ENCODE assay signal across 18 mouse cellular contexts in genomic region chr7:125430170-125430842, GRCm38 (mm10). TPM values are rescaled to one million over a fixed set of nuclear protein-coding genes. Genes with fewer than 3 reads are reported as not detected.
DNase-seq lines count a peak whose midpoint lies in the region; ATAC-seq and TF ChIP-seq lines count a peak whose summit lies in the region.
"Had no signal": no experiment of that assay in that cellular context is flagged by ENCODE, and none has a peak within 500 bp of the region (broad histone marks: within the 10 kb centered on the region; RNA-seq: fewer than 3 reads in every experiment).

No protein-coding gene starts in this region.

- H3K27me3 ChIP-seq in hindbrain, postnatal 0 days (ENCODE audit: insufficient read depth, low read length), result no peaks in the 10 kb centered on the region
- H3K27me3 ChIP-seq in hindbrain, embryonic 14.5 days (ENCODE audit: control insufficient read depth, insufficient read depth, low read length), result no peaks in the 10 kb centered on the region
- H3K27me3 ChIP-seq in lung, embryonic 16.5 days (ENCODE audit: control insufficient read depth, insufficient read depth, low read depth, low read length), result no peaks in the 10 kb centered on the region
- no peaks in the 10 kb centered on the region for H3K27me3 ChIP-seq in embryonic facial prominence, embryonic 10.5 days (replicated peaks; ENCODE audit: low read depth, poor library complexity, severe bottlenecking)
- H3K27me3 ChIP-seq in liver, embryonic 16.5 days (ENCODE audit: control insufficient read depth, insufficient read depth, low read depth, low read length), result no peaks in the 10 kb centered on the region
- H3K27me3 ChIP-seq: forebrain, embryonic 12.5 days; heart, embryonic 12.5 days had no signal

- no peak overlapping the region for H3K27ac ChIP-seq in hindbrain, postnatal 0 days
- H3K27ac ChIP-seq in hindbrain, embryonic 14.5 days, result no peak overlapping the region
- H3K27ac ChIP-seq in lung, embryonic 16.5 days (ENCODE audit: low read length), result peak overlapping the region; percentile 43
- H3K27ac ChIP-seq in embryonic facial prominence, embryonic 10.5 days (replicated peaks), result 0 out of 2 replicates have a peak overlapping the region, but pooled peaks have one; percentile 35
- peak overlapping the region; percentile 74; the same call in 1 of the 2 replicates for H3K27ac ChIP-seq in liver, embryonic 16.5 days (ENCODE audit: low read length)
- H3K27ac ChIP-seq: forebrain, embryonic 12.5 days; left cerebral cortex, adult 2 months had no signal

- no peak for TF ChIP-seq CTCF in hindbrain, postnatal 0 days (IDR thresholded peaks at IDR 0.05; ENCODE audit: low read depth)

- peak; percentile 17 for DNase-seq in hindbrain, postnatal 0 days (ENCODE audit: low spot score)
- no peak for DNase-seq in hindbrain, embryonic 14.5 days (ENCODE audit: low spot score)
- no peak for DNase-seq in lung, adult 18-20 months
- DNase-seq in embryonic facial prominence, embryonic 10.5 days (ENCODE audit: low spot score), result no peak
- DNase-seq in ovary, postnatal 10 days (ENCODE audit: low spot score), result no peak
- DNase-seq: adrenal gland, postnatal 36 days; cerebellum, adult 18-20 months; kidney, adult 9 months; kidney, postnatal 36 days; layer of hippocampus, adult 9-11 months; thymus, adult 2 months had no signal

- ATAC-seq in hindbrain, postnatal 0 days, result no peak
- no peak for ATAC-seq in hindbrain, embryonic 14.5 days (ENCODE audit: low FRiP score)
- peak; percentile 30 for ATAC-seq in lung, embryonic 16.5 days (ENCODE audit: low read depth)
- ATAC-seq in liver, embryonic 16.5 days (ENCODE audit: low read depth), result no peak

- no peaks in the 10 kb centered on the region for H3K36me3 ChIP-seq in hindbrain, postnatal 0 days (ENCODE audit: insufficient read depth, low read length)
- no peaks in the 10 kb centered on the region for H3K36me3 ChIP-seq in hindbrain, embryonic 14.5 days (replicated peaks; ENCODE audit: control insufficient read depth, insufficient read depth)
- H3K36me3 ChIP-seq in lung, embryonic 16.5 days (ENCODE audit: control insufficient read depth, insufficient read depth, low read length), result no peaks in the 10 kb centered on the region
- H3K36me3 ChIP-seq in embryonic facial prominence, embryonic 10.5 days (replicated peaks), result no peaks in the 10 kb centered on the region
- no peaks in the 10 kb centered on the region for H3K36me3 ChIP-seq in liver, embryonic 16.5 days (ENCODE audit: control insufficient read depth, insufficient read depth)
- H3K36me3 ChIP-seq: forebrain, embryonic 12.5 days; heart, embryonic 12.5 days had no signal

- 58% methylated on average over 7 of the region's 7 CpGs for WGBS in hindbrain, postnatal 0 days
- WGBS in hindbrain, embryonic 14.5 days, result 57% methylated on average over 7 of the region's 7 CpGs
- WGBS in lung, embryonic 16.5 days, result 44% methylated on average over 7 of the region's 7 CpGs
- WGBS in embryonic facial prominence, embryonic 10.5 days, result 76% methylated on average over 7 of the region's 7 CpGs
- 68% methylated on average over 7 of the region's 7 CpGs for WGBS in liver, embryonic 16.5 days (ENCODE audit: insufficient replicate concordance)

- H3K4me1 ChIP-seq in hindbrain, postnatal 0 days (ENCODE audit: insufficient read depth, low read length), result no peaks in the 10 kb centered on the region
- no peaks in the 10 kb centered on the region for H3K4me1 ChIP-seq in hindbrain, embryonic 14.5 days (replicated peaks; ENCODE audit: control insufficient read depth, insufficient read depth, low read length)
- peaks cover 10% of the 10 kb centered on the region for H3K4me1 ChIP-seq in lung, embryonic 16.5 days (replicated peaks; ENCODE audit: control insufficient read depth, insufficient read depth, low read length)
- peaks cover 7% of the 10 kb centered on the region; the same call in 1 of the 2 replicates for H3K4me1 ChIP-seq in embryonic facial prominence, embryonic 10.5 days
- H3K4me1 ChIP-seq in liver, embryonic 16.5 days (ENCODE audit: control insufficient read depth, low read depth, low read length), result peaks cover 30% of the 10 kb centered on the region
- H3K4me1 ChIP-seq: forebrain, embryonic 12.5 days had no signal

- no peak overlapping the region for H3K9ac ChIP-seq in hindbrain, postnatal 0 days (replicated peaks; ENCODE audit: low read length)
- H3K9ac ChIP-seq in hindbrain, embryonic 14.5 days, result no peak overlapping the region
- H3K9ac ChIP-seq in lung, embryonic 16.5 days (ENCODE audit: low read length), result no peak overlapping the region
- no peak overlapping the region for H3K9ac ChIP-seq in liver, embryonic 16.5 days (ENCODE audit: low read depth, low read length)
- H3K9ac ChIP-seq: forebrain, embryonic 12.5 days; heart, embryonic 12.5 days had no signal

- no peaks in the 10 kb centered on the region for H3K9me3 ChIP-seq in hindbrain, postnatal 0 days (ENCODE audit: low read length)
- H3K9me3 ChIP-seq in hindbrain, embryonic 14.5 days (ENCODE audit: control insufficient read depth, low read length), result 0 out of 2 replicates have a peak, but pooled peaks cover 6% of the 10 kb centered on the region
- H3K9me3 ChIP-seq in lung, embryonic 16.5 days (ENCODE audit: control insufficient read depth, low read length), result 0 out of 2 replicates have a peak, but pooled peaks cover 6% of the 10 kb centered on the region
- H3K9me3 ChIP-seq in embryonic facial prominence, embryonic 10.5 days, result no peaks in the 10 kb centered on the region
- H3K9me3 ChIP-seq in liver, embryonic 16.5 days (replicated peaks; ENCODE audit: control insufficient read depth, low read length), result no peaks in the 10 kb centered on the region
- H3K9me3 ChIP-seq: forebrain, embryonic 12.5 days had no signal

- no peak overlapping the region for H3K4me3 ChIP-seq in hindbrain, postnatal 0 days (ENCODE audit: low read length)
- no peak overlapping the region for H3K4me3 ChIP-seq in hindbrain, embryonic 14.5 days (replicated peaks; ENCODE audit: low read length)
- H3K4me3 ChIP-seq in lung, embryonic 16.5 days (ENCODE audit: low read length), result no peak overlapping the region
- H3K4me3 ChIP-seq in embryonic facial prominence, embryonic 10.5 days, result no peak overlapping the region
- H3K4me3 ChIP-seq in liver, embryonic 16.5 days (ENCODE audit: low read depth, low read length), result no peak overlapping the region
- H3K4me3 ChIP-seq: forebrain, embryonic 12.5 days; heart, embryonic 12.5 days; left cerebral cortex, adult 2 months; myocyte had no signal

- no peak overlapping the region for H3K4me2 ChIP-seq in hindbrain, postnatal 0 days (ENCODE audit: low read depth, low read length)
- H3K4me2 ChIP-seq in hindbrain, embryonic 14.5 days (replicated peaks), result no peak overlapping the region
- no peak overlapping the region for H3K4me2 ChIP-seq in lung, embryonic 16.5 days (ENCODE audit: low read depth, low read length)
- no peak overlapping the region for H3K4me2 ChIP-seq in liver, embryonic 16.5 days (ENCODE audit: low read depth, low read length)
- H3K4me2 ChIP-seq: forebrain, embryonic 12.5 days; heart, embryonic 12.5 days; midbrain, embryonic 11.5 days had no signal

RNA-seq across cellular contexts. Expression of gene Kdm8, which starts 14.2 kb away (rescaled TPM):
- 7.2 and 7.5 TPM in 2 replicates for total RNA-seq in hindbrain, postnatal 0 days (2014; rRNA removed)
- polyA plus RNA-seq in hindbrain, postnatal 0 days (2015; fragmentation: Nextera tagmentation; extraction: Ambion mirVana), result 4.1 and 5.0 TPM in 2 replicates
- 4.1 and 5.2 TPM in 2 replicates for polyA plus RNA-seq in hindbrain, embryonic 14.5 days (2014; fragmentation: Nextera tagmentation; extraction: Ambion mirVana)
- 12.4 and 13.1 TPM in 2 replicates for polyA plus RNA-seq in lung, embryonic 16.5 days (2015; fragmentation: Nextera tagmentation; extraction: Ambion mirVana)
- 16.4 and 16.5 TPM in 2 replicates for polyA plus RNA-seq in embryonic facial prominence, embryonic 10.5 days (2016; fragmentation: Nextera tagmentation; extraction: Ambion mirVana)
- 5.6 and 5.8 TPM in 2 replicates for polyA plus RNA-seq in liver, embryonic 16.5 days (2015; fragmentation: Nextera tagmentation; extraction: Ambion mirVana)

Comparison
In these comparisons a context has a peak if more than half of its experiments do, and no peak if none do; other contexts are left out.
1. H3K27ac ChIP-seq: peak in lung, embryonic 16.5 days (single experiment), embryonic facial prominence, embryonic 10.5 days (single experiment) and liver, embryonic 16.5 days (single experiment); none in hindbrain, postnatal 0 days (single experiment) and hindbrain, embryonic 14.5 days (single experiment).